Mouse (Mus musculus) kidney, adult 2 months (tissue): ENCODE measurements around the gene Zfp747. TPM values are rescaled to one million over a fixed set of nuclear protein-coding genes. Genes with fewer than 3 reads are reported as not detected.
"Not testable (repeated sequence)": the region's sequence is repeated elsewhere in the genome, so short reads cannot be mapped to it uniquely, and the experiment has no call there.

ENCODE experiments used
- DNase-seq: peaks from one replicate; pipeline ENCODE4 v3.0.0; 2021
- H3K27ac ChIP-seq: fragments of 200-500 bp; 2 replicates; pipeline ENCODE4 v1.5.1; 2012; ENCODE audit warnings: low read depth, low read length, control low read depth, inconsistent platforms; ENCODE audit not compliant: insufficient read depth
- H3K27me3 ChIP-seq: fragments of 200-500 bp; replicated peaks from 2 replicates; pipeline ENCODE4 v1.6.1; 2012; ENCODE audit warnings: mild to moderate bottlenecking, moderate library complexity, low read length, inconsistent platforms; ENCODE audit not compliant: control insufficient read depth, insufficient read depth
- H3K36me3 ChIP-seq: fragments of 200-500 bp; 2 replicates; pipeline ENCODE4 v1.6.1; 2012; ENCODE audit warnings: mild to moderate bottlenecking, moderate library complexity, low read length, inconsistent platforms; ENCODE audit not compliant: control insufficient read depth, insufficient read depth
- H3K4me1 ChIP-seq: fragments of 200-500 bp; 2 replicates; pipeline ENCODE4 v1.6.1; 2011; ENCODE audit warnings: low read length; ENCODE audit not compliant: control insufficient read depth, insufficient read depth
- H3K4me3 ChIP-seq: fragments of 200-500 bp; 2 replicates; pipeline ENCODE4 v1.5.1; 2011; ENCODE audit warnings: mild to moderate bottlenecking, low read depth, low read length, control low read depth; ENCODE audit not compliant: insufficient read depth
- CTCF ChIP-seq: fragments of 200-500 bp; conservative IDR thresholded peaks from 2 replicates; pipeline ENCODE4 v1.5.1; 2011; ENCODE audit warnings: low read depth, mild to moderate bottlenecking, control low read depth, low read length, moderate library complexity, mixed read lengths; ENCODE audit not compliant: insufficient read depth, insufficient read length
- POLR2A ChIP-seq: fragments of 200-500 bp; IDR thresholded peaks from one replicate; pipeline ENCODE4 v1.6.1; 2011; ENCODE audit warnings: low read depth, low read length, control low read depth
- WGBS: fragments of 180-500 bp; shearing (Covaris S2); methylation state at CpG from one replicate; pipeline ENCODE4 v1.1.7; 2018; 5-methylcytosine and 5-hydroxymethylcytosine counted together
- polyA plus RNA-seq: library from polyadenylated mRNA; depleted of rRNA; stranded (reverse); fragments of >200 nt; gene quantifications from 2 replicates; pipeline ENCODE4 v1.2.3, GENCODE M21; 2012

Zfp747 gene
- polyA plus RNA-seq, 1 experiment: 6.5 TPM

DNA sequence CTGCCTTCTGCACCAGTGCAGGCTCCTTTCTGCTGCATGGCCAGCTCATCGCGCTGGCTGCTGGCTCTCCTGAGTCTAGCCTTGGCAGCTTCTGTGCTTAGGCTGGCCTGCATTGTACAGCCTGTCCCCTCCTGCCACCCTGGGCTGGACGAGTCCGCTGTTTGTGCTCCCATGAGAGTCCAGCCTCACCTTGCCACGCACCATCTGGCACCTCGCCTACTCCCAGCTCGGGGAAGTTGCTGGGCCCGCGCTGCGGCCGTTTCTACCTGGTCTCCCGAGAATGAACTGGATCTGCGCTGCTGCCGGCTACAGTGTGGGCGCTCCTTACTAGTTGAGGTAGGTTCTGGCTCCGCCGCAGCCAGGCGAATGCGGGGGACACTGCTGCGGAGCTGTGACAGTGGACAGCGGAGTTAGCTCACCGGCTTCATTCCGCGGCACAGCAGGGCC lies 12.4 kb downstream of the Zfp747 start:
- DNase-seq: peak; percentile 54
- Histone ChIP-seq H3K27ac (no peak overlapping the region), H3K4me1 (no peaks in the 10 kb centered on the region), H3K4me3 (peak overlapping the region; percentile 45), H3K36me3 (no peaks in the 10 kb centered on the region), H3K27me3 (no peaks in the 10 kb centered on the region)
- 9% methylated on average over 24 of the region's 24 CpGs for WGBS
- TF ChIP-seq POLR2A (no peak), CTCF (no peak)

DNA sequence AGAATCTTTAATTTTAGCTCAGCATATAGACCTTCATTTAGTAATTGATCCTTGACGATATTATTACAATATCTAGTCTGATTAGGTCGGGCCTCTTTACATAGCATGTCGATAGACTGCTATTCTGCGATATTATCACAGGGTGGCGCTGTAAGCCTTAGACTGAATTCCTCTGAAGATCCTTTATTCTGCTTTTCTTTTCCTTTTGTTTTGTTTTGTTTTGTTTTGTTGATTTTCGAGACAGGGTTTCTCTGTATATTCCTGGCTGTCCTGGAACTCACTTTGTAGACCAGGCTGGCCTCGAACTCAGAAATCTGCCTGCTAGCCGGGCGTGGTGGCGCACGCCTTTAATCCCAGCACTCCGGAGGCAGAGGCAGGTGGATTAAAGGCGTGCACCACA lies 13.4 kb downstream of the Zfp747 start:
- not testable (repeated sequence) for H3K27ac ChIP-seq, H3K4me1 ChIP-seq, H3K27me3 ChIP-seq, H3K36me3 ChIP-seq
- WGBS: 17% methylated on average over 13 of the region's 13 CpGs
- TF ChIP-seq CTCF: peak; percentile 27
- DNase-seq: peak; percentile 62
- H3K4me3 ChIP-seq: peak overlapping the region; percentile 44; the same call in 1 of the 2 replicates

DNA sequence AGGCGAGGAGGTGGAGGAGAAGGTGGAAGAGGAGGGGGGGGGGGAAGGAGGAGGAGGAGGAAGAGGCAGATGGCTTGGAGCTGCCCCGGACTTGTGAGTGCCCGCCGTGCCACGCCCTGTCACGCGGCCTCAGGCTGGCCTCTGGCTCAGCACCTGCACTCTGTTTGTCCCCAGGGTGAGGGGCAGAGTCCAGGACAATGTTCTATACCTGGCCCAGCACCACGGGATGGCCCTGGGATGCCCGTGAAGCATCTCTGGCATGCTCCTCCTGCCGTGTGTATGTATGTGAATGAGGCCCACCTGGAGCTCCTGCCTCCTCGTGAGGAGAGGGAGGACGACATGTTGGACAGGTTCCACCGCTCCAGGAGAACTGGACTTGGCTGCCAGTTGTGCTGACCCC lies 14.4 kb downstream of the Zfp747 start:
- TF ChIP-seq POLR2A (no peak), CTCF (no peak)
- Histone ChIP-seq H3K36me3 (no peaks in the 10 kb centered on the region), H3K4me1 (no peaks in the 10 kb centered on the region), H3K27ac (no peak overlapping the region), H3K27me3 (no peaks in the 10 kb centered on the region), H3K4me3 (no peak overlapping the region)
- WGBS: 34% methylated on average over 13 of the region's 13 CpGs
- peak; percentile 82 for DNase-seq

DNA sequence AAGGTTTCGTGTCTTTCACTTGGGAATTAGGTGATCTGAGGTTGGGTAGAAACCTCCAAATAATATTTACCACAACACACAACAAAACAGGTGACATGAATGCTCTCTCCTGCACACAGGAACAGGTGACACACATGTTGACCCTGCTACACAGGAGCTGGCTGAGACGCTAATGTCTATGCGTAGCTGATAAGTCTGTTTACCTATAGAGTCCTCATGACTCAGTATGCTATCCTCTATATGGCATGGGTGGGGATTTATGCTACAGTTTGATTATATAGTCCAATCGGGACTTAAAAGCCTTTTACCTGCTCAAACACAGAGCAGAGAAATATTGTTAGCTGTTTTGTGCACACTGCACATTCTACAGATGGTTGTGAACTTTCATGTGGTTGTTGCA lies 15.6 kb downstream of the Zfp747 start:
- WGBS: 80% methylated on average over 4 of the region's 4 CpGs
- H3K27ac ChIP-seq: no peak overlapping the region
- H3K4me1 ChIP-seq: no peaks in the 10 kb centered on the region
- no peak overlapping the region for H3K4me3 ChIP-seq
- DNase-seq: no peak
- TF ChIP-seq POLR2A (no peak), CTCF (no peak)
- H3K36me3 ChIP-seq: no peaks in the 10 kb centered on the region
- H3K27me3 ChIP-seq: no peaks in the 10 kb centered on the region

DNA sequence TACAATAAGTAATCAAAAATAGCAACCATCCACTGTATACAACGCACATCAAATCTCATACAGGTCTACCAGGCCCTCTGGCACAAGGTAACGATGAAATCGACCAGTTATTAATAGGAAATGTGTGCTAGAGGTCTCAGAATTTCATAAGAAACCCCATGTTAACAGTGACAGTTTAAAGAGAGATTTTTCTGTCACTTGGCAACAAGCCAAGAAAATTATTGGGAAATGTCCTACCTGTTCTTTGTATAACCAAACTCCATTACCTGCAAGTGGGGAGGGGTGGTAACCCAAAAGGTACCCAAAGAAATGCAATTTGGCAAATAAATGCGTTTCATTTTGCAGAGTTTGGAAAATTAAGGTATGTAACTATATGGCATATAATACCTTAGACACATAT lies 17.4 kb downstream of the Zfp747 start:
- no peaks in the 10 kb centered on the region for H3K27me3 ChIP-seq
- no peaks in the 10 kb centered on the region for H3K36me3 ChIP-seq
- no peaks in the 10 kb centered on the region for H3K4me1 ChIP-seq
- TF ChIP-seq CTCF: no peak
- no peak for TF ChIP-seq POLR2A
- H3K27ac ChIP-seq: no peak overlapping the region
- 71% methylated on average over 4 of the region's 4 CpGs for WGBS
- H3K4me3 ChIP-seq: no peak overlapping the region
- no peak for DNase-seq

DNA sequence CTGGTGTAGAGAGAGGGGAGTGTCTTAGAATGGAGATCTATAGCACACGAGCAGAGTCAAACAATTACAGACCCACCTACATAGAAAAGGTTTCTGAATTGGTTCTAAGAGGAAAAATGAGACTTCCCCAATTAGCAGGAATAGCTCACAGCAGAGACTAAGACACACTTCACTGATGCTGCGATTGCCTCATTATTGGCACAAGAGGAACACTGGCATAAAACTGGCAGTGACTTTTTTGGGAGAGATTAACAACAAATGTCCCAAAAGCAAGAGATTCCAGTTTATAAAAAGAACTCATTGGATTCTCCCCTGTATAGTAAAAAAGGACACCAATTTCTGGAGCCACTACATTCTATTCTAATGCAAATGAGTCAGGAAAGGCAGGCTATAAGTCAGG lies 18.0 kb downstream of the Zfp747 start:
- Histone ChIP-seq H3K27me3 (no peaks in the 10 kb centered on the region), H3K27ac (no peak overlapping the region), H3K4me1 (no peaks in the 10 kb centered on the region), H3K36me3 (no peaks in the 10 kb centered on the region), H3K4me3 (no peak overlapping the region)
- TF ChIP-seq POLR2A (no peak), CTCF (no peak)
- DNase-seq: no peak
- WGBS: 72% methylated on average over 2 of the region's 2 CpGs

DNA sequence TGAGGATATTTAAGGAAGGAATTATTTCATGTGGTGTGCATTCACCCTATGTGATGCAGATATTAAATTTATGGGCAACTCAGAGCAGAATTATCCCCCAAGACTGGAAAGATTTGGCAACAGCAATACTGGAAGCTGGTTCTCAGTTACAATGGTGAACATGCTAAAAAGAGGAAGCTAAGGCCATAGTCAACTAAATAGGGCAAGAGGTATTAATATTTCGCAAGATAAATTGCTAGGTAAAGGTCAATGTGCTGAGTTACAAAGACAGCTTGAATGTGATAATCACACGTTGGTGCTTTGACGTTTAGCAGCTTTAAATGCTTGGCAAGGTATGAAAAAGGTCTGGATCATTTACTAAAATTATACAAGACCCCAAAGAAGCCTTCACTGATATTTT lies 20.1 kb downstream of the Zfp747 start:
- Histone ChIP-seq H3K36me3 (no peaks in the 10 kb centered on the region), H3K27ac (no peak overlapping the region), H3K4me1 (no peaks in the 10 kb centered on the region), H3K4me3 (no peak overlapping the region), H3K27me3 (no peaks in the 10 kb centered on the region)
- no peak for DNase-seq
- 69% methylated on average over 3 of the region's 3 CpGs for WGBS
- TF ChIP-seq POLR2A (no peak), CTCF (no peak)

DNA sequence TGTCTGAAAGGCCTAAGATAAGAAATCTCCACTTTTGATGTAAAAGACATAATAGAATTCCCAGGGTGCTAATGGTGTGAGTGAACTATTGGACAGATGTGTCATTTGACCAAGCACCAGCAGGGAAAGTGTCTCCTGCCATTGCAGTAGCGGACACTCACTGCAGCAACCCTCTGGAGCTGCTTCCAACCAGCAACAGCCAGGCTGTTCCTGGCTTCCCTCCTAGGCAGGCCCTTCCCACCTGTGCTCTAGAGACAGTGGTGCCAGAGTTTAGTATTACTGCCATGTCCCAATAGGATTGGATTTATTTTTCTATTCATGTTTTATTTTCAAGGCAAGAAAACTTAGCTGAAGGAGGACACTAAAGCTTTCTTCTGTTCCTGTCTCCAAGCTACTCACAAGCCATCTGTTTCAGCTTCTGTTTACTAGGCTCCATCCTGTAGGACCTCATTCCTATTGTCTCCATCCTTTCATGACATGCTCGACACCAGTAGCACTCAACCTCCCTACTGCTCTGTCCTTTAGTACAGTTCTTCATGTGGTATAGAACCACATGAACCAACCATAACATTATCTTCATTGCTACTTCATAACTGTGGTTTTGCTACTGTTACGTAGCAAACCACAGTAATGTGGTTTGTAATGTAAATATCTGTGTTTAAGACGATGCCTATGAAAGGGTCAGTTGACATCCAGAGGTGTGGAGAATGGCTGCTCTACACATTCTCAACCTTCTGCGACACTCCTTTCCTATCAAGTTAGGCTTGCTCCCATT lies 24.4 kb downstream of the Zfp747 start:
- Histone ChIP-seq H3K27me3 (no peaks in the 10 kb centered on the region), H3K27ac (no peak overlapping the region), H3K4me1 (peaks cover 2% of the 10 kb centered on the region; the same call in 1 of the 2 replicates), H3K4me3 (no peak overlapping the region), H3K36me3 (no peaks in the 10 kb centered on the region)
- no peak for DNase-seq
- WGBS: 84% methylated on average over 5 of the region's 5 CpGs
- TF ChIP-seq POLR2A: no peak
- TF ChIP-seq CTCF: no peak
